Mouse (Mus musculus) spleen, adult 2 months (tissue): ENCODE data around the gene Lhx2.

Experiments used
- CTCF ChIP-seq: fragments of 200-500 bp; IDR thresholded peaks from 2 replicates; pipeline ENCODE4 v1.5.1; 2011; ENCODE audit warnings: mild to moderate bottlenecking, inconsistent platforms; ENCODE audit not compliant: insufficient read depth, insufficient read length, insufficient replicate concordance; ENCODE audit errors: extremely low read depth
- POLR2A ChIP-seq: fragments of 200-500 bp; IDR thresholded peaks from 2 replicates; pipeline ENCODE4 v1.6.1; 2011; ENCODE audit warnings: low read depth, low read length, inconsistent platforms

DNA sequence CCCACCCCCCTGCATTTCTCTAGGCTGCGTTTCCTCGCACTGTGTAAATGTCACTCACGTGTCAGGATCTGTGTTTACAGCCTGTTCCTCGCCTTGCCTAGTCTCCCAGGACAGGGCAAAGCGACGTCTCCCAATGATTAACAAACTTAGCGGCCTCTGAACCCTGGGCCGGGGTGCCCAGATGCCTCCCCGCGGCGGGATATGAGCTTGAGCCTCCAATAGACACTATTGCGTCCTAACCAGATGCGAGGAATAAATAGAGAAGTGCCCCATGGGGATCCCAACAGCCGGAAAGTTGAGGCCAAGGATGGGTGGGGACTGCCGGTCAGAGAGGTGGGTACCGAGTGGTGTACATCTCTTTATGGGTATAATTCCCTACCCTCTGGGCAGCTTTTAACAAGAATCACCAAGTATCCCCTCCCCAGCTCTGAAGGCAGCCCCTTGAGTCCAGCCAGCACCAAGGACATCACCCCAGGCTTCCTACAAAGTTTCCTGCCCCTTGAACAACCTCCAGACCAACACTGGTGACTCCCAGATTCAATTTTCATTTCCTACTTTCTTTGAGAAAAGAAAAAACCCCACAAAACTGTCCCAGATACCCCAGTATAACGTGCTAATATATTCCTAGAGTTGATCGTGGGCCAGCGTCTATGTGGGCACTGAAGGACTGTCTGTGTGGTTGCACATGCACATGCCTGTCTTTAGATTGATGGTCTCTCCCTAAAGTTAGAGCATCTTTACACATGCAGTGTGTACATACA lies 9.8 kb downstream of the Lhx2 start:
- TF ChIP-seq CTCF = no peak
- no peak for TF ChIP-seq POLR2A
